Mouse (Mus musculus) liver, embryonic 13.5 days (tissue): ENCODE data around the gene Pitx2. TPM values are rescaled to one million over a fixed set of nuclear protein-coding genes. Genes with fewer than 3 reads are reported as not detected.

Experiments used
- ATAC-seq: fragments of 200-750 bp; cut with Nextera tagmentation; 2 replicates; pipeline ENCODE4 v1.8.0; 2017; ENCODE audit warnings: low read depth, mild to moderate bottlenecking, moderate number of reproducible peaks, moderate library complexity
- DNase-seq: peaks from one replicate; pipeline ENCODE4 v3.0.0; 2022
- H3K27ac ChIP-seq: fragments of 300-500 bp; sonication (generic); 2 replicates; pipeline ENCODE4 v1.5.1; 2015; ENCODE audit warnings: moderate library complexity, mild to moderate bottlenecking, inconsistent platforms
- H3K27me3 ChIP-seq: fragments of 300-500 bp; sonication (generic); 2 replicates; pipeline ENCODE4 v1.6.1; 2015; ENCODE audit warnings: mild to moderate bottlenecking, inconsistent platforms
- H3K36me3 ChIP-seq: fragments of 300-500 bp; sonication (generic); 2 replicates; pipeline ENCODE4 v1.6.1; 2015; ENCODE audit warnings: mild to moderate bottlenecking, inconsistent platforms
- H3K4me1 ChIP-seq: fragments of 300-500 bp; sonication (generic); replicated peaks from 2 replicates; pipeline ENCODE4 v1.6.1; 2015; ENCODE audit warnings: inconsistent platforms
- H3K4me2 ChIP-seq: fragments of 300-500 bp; sonication (generic); 2 replicates; pipeline ENCODE4 v1.6.1; 2015; ENCODE audit warnings: inconsistent platforms, mild to moderate bottlenecking, moderate library complexity
- H3K4me3 ChIP-seq: fragments of 300-500 bp; sonication (generic); replicated peaks from 2 replicates; pipeline ENCODE4 v1.5.1; 2015; ENCODE audit warnings: mild to moderate bottlenecking, inconsistent platforms
- H3K9ac ChIP-seq: fragments of 300-500 bp; sonication (generic); 2 replicates; pipeline ENCODE4 v1.6.1; 2015; ENCODE audit warnings: mild to moderate bottlenecking, inconsistent platforms
- H3K9me3 ChIP-seq: fragments of 300-500 bp; sonication (generic); replicated peaks from 2 replicates; pipeline ENCODE4 v1.6.1; 2016; ENCODE audit warnings: inconsistent platforms
- WGBS: fragments of 180-500 bp; shearing (Covaris S2); methylation state at CpG from one replicate; pipeline ENCODE4 v1.1.7; 2015; ENCODE audit not compliant: insufficient replicate concordance; 5-methylcytosine and 5-hydroxymethylcytosine counted together
- polyA plus RNA-seq: library from polyadenylated mRNA; unstranded; fragments of >200 nt; fragmentation: Nextera tagmentation; extraction: Ambion mirVana; gene quantifications from 2 replicates; pipeline ENCODE4 v1.2.1, GENCODE M21; 2015

Gene Pitx2
- polyA plus RNA-seq, 1 experiment from 2014 or later, result 3.0 TPM

DNA sequence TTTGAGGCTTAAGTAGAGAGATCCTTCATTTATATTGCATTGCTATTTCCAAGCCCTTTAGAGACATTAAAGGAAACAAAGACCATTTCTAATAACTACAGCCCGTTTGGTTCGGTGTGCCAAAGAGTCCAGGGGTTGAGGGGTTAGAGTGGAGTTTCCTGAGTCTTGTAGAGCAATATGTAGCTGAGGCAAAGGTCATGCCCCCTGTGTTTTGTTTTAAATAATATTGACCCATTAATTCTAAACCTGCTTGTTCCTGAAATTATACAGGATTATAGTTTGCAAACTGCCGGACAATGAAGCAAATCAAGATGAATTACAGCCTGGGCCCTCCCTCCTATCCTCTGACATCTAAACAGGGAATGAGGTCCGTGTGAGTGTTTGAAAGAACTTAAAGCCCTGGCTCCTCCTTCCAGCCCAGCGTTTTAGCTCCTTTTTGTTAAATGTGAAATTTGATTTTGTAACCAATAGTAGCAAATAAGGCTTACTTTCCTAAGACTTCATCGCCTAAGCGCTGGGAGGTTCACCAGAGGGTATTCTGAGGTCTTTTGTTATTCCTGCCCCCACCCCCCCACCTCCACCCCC lies 20.5 kb downstream of the Pitx2 start:
- Histone ChIP-seq H3K9ac (no peak overlapping the region), H3K27me3 (peaks cover 99% of the 10 kb centered on the region), H3K9me3 (no peaks in the 10 kb centered on the region), H3K4me3 (no peak overlapping the region), H3K36me3 (no peaks in the 10 kb centered on the region), H3K4me1 (no peaks in the 10 kb centered on the region), H3K4me2 (no peak overlapping the region), H3K27ac (no peak overlapping the region)
- 11% methylated on average over 7 of the region's 7 CpGs for WGBS
- DNase-seq (no peak), ATAC-seq (no peak)

DNA sequence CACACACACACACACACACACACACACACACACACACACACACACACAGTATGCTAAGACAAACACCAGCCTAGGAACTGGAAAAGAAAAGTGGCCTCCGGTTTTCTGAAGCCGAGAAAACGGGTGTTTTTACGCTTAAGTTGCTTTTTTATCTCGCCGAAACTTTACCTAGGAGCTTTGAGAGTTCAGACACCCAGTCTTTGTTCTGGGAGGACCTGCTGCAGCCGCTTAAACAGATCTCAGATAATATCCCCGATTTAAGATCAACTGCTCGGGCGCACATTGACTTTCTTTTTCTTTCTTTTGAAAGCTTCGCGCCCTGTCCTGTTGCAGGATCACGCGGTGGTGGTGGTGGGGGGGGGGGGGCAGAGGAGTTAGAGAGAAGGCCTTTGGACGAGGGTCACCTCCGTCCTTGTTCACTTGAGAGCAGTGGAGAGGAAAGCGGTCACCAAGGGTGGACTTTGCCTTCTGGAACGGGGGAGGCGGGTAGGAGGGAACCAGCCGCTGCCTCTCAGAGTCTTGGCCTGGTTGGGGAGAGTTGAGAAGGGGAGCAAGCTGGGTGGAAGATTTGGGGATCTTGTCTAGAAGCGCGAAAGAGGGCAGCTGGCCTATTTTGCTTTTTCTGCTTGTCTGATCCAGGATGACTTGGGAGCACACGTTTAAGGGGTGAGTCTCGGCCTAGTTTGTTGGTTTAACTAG lies 21.2 kb downstream of the Pitx2 start:
- H3K4me1 ChIP-seq, result no peaks in the 10 kb centered on the region
- 3% methylated on average over 24 of the region's 24 CpGs for WGBS
- no peak overlapping the region for H3K9ac ChIP-seq
- ATAC-seq (no peak), DNase-seq (no peak)
- H3K4me2 ChIP-seq, result 0 out of 2 replicates have a peak overlapping the region, but pooled peaks have one; percentile 14
- H3K9me3 ChIP-seq, result no peaks in the 10 kb centered on the region
- no peak overlapping the region for H3K27ac ChIP-seq
- peaks cover 99% of the 10 kb centered on the region for H3K27me3 ChIP-seq
- H3K36me3 ChIP-seq, result no peaks in the 10 kb centered on the region
- no peak overlapping the region for H3K4me3 ChIP-seq

DNA sequence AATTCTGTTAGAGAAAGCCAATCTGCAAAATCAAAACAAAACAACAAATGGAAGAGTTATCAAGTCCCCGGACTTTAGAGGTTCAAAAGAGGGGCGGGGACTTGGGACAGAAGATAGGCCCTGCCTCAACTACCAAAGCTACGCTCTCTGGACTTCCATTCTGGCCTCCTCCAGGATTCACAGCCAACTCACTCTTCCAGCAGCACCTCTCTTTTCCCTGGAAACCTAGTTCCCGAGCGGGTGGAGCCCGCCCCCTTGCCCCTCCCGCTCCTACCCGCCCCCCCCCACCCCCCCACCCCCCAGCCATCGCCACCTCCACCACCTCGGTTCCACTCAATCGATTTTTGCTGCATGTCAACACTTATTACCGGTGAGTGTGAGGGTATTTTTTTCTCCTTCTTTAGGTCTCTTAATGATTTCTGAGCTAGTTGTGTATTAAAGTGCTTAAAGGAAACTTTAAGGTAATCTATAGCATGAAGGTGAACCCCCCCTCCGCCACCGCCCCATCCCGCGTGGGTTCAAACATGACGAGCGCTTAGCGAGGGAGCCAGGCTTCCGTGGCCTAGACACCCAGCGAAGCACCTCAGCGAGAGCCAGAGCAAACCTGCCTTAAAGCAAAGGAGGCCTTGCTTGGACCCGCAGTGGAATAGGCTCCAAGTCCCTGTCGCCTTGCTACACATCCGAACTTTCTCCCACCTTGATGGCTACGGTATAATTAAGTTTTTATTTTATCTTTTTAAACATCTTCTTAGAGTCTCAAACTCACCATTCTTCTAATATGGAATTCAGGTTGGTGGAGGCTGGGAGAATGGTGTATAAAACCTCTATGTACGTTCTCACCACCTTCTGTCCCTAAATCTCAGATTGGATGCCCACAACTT lies 21.9 kb downstream of the Pitx2 start:
- H3K4me2 ChIP-seq, result no peak overlapping the region
- no peak overlapping the region for H3K27ac ChIP-seq
- peaks cover 99% of the 10 kb centered on the region for H3K27me3 ChIP-seq
- no peaks in the 10 kb centered on the region for H3K4me1 ChIP-seq
- H3K4me3 ChIP-seq, result no peak overlapping the region
- no peaks in the 10 kb centered on the region for H3K36me3 ChIP-seq
- no peaks in the 10 kb centered on the region for H3K9me3 ChIP-seq
- no peak overlapping the region for H3K9ac ChIP-seq
- DNase-seq (no peak), ATAC-seq (no peak)
- WGBS, result 7% methylated on average over 26 of the region's 27 CpGs

DNA sequence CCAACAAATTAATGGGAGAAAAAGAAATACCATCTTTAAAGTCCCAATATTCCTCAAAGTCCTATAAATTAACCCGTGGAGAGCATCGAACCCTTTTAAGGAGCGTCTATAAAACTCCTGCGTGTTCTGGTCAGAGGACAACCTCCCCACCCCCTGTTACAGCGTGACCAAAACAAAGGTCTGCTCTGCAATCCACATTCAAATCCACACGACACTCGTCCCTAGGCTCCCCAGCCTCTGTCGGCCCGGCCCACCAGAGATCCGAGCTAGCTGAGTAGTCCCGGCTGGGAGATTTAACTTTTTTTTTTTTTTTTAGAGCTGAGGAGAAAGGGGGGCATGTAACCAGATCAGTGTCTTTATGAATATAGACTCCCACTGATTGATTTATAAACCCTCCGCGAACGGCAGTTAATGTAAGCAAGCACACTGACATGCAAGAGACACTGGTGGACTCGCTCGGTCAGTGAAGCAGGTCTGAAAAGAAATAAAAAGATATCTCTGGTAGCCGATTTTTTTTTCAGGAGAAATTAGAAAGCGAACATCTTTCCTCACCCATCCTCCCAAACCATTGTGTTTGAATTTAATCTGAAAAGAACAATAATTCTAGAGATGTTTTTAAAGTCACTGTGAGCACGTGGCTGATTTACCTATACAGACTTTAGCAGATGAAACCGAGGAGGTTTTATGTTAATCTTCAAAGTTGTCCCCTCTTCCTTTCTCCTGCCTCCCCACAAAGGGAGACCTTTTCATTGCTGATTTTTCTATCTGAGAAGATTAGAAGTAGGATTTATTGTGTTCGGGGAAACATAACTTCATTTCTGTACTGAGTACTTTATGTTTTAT lies 23.0 kb downstream of the Pitx2 start:
- Histone ChIP-seq H3K27me3 (peaks cover 99% of the 10 kb centered on the region), H3K9ac (no peak overlapping the region), H3K36me3 (no peaks in the 10 kb centered on the region), H3K4me1 (no peaks in the 10 kb centered on the region), H3K4me2 (no peak overlapping the region), H3K4me3 (no peak overlapping the region), H3K27ac (no peak overlapping the region), H3K9me3 (no peaks in the 10 kb centered on the region)
- WGBS, result 4% methylated on average over 21 of the region's 21 CpGs
- ATAC-seq (no peak), DNase-seq (no peak)

DNA sequence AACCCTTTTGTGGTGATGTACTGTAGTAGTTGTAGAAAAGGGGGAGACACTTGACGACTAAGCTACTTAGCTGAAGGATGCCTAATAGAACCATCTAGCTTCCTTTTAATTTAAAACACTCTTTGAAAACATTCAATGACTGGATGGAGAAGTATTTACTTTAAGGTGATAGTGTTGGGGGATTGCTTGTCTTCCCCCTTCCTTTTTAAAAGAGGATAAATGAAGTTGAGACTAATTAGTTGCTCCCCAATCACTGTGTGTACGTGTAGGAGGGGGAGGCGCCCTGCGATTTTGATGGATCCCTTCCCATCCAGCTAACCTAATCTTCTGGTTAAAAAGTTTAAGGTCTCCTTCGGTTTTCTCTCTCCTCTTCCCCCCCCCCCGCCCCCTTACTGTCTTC lies 23.7 kb downstream of the Pitx2 start:
- ATAC-seq (no peak), DNase-seq (no peak)
- WGBS, result 4% methylated on average over 6 of the region's 6 CpGs
- H3K4me2 ChIP-seq, result no peak overlapping the region
- no peaks in the 10 kb centered on the region for H3K9me3 ChIP-seq
- H3K27me3 ChIP-seq, result peaks cover 99% of the 10 kb centered on the region
- no peak overlapping the region for H3K27ac ChIP-seq
- no peaks in the 10 kb centered on the region for H3K4me1 ChIP-seq
- H3K4me3 ChIP-seq, result no peak overlapping the region
- H3K9ac ChIP-seq, result no peak overlapping the region
- no peaks in the 10 kb centered on the region for H3K36me3 ChIP-seq

DNA sequence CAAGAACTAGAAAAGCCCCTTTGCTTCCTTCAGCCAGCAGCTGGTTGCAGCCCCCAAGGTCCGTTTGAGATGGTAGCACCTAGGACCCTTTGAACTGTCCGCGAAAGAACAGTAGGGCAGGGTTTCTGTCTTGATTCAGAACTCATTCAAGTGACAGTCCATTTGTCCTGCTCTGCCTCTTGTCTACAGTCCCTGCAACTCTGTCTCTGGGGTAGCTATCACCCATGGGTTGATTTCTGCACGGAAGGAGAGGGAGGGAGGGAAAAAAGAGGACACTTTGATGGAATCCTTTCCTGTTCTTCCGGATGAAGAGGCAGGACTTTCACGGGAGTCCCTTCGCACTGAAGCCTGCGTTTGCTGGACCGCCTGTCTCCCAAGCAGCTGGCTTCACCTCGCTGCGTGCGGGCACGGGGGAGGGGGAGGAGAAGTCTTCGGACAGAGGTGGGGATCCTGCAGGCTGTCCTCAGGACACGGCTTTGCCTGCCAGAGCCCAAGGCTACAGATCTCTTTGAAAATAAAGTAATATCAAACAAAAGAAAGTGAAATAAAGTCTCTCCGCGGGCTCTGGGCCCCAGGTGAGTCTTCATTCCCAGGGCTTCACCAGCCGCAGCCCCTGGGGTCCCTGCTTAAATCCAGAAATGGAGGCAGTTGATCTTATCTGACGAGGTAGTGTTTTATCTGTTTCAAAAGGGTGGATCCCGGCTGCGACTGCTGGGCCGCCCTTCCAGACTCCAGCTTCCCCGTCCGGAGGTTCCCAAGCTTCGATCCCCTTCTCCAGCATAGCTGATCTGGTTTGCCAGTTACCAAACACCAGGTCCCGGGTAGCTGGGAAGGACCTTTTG lies 24.5 kb downstream of the Pitx2 start:
- H3K9ac ChIP-seq, result no peak overlapping the region
- ATAC-seq, result no peak
- 3% methylated on average over 26 of the region's 26 CpGs for WGBS
- H3K27me3 ChIP-seq, result peaks cover 97% of the 10 kb centered on the region
- H3K36me3 ChIP-seq, result no peaks in the 10 kb centered on the region
- no peaks in the 10 kb centered on the region for H3K9me3 ChIP-seq
- 0 out of 2 replicates have a peak overlapping the region, but pooled peaks have one; percentile 12 for H3K4me2 ChIP-seq
- H3K4me3 ChIP-seq, result peak overlapping the region; percentile 15; the same call in 1 of the 2 replicates
- H3K27ac ChIP-seq, result no peak overlapping the region
- no peak for DNase-seq
- no peaks in the 10 kb centered on the region for H3K4me1 ChIP-seq

DNA sequence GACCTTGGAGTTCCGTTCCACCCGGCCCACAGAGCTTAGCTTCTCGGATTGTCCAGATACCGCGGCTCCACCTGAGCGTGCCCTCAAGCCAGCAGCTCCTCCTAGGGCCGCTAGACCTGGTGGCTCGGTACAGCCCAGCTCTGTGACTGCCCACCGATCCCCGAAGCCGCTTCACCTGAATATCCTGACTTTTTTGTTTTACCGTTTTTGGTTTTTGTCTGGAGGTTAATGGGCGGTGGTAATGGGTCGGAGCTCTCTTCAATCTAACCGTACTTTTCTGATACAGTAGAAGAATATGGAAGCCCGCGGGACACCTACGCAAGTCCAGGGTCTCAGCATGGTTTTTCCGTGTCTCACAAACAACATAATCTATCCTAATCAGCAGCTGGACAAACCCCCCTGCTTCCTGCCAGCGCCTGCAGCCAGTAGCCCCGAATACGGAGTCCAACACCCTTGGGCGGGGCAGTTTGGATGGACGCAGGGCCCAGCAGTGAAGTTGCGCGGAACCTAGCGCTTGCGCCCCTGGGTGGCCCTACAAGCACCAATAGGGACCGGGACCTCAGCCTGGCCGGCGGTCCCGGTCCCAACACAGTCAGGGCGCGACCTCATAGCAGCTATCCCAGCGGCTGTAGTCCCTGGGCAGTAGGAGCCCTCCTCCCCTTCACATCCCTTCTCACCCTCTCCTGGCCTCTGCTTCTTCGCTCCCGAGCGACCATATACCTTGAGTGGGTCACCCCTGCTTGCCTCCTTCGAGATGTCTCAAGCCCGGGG lies 25.3 kb downstream of the Pitx2 start:
- DNase-seq (no peak), ATAC-seq (no peak)
- WGBS, result 2% methylated on average over 40 of the region's 40 CpGs
- peaks cover 89% of the 10 kb centered on the region for H3K27me3 ChIP-seq
- H3K9ac ChIP-seq, result no peak overlapping the region
- H3K9me3 ChIP-seq, result no peaks in the 10 kb centered on the region
- H3K27ac ChIP-seq, result no peak overlapping the region
- H3K4me2 ChIP-seq, result 0 out of 2 replicates have a peak overlapping the region, but pooled peaks have one; percentile 12
- H3K4me3 ChIP-seq, result no peak overlapping the region
- no peaks in the 10 kb centered on the region for H3K36me3 ChIP-seq
- no peaks in the 10 kb centered on the region for H3K4me1 ChIP-seq

DNA sequence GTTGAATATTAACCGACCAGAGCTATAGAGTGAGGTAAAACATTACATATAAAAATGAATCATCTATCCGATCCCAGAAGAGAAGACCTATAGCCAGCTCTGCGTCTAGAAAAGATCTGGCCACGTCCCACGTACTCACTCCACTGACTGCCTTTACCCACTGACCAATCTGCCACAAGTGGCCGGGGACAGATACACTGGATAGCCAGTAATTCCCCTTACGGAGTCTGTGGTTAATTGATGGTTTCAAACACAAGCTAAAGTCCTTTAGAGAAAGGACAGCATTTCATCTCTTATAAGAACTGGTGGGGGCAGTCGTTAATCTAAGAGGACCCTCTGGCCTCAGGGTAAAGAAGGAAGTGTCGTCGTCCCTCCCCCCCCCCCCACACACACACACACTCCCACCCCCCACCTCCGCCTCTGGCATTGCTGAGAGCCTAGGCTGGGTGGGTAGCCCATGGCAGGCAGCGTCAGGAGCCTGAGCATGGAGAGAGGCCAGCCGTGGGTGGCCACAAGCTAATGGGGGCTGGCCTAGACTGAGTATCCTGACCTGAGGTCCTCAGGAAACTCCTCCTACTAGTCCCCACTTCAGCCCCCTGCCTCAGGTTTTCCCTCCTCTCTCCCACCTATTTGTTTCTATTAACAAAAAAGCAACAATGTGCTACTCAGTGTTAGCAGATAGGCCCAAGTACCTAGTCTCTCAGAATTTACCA lies 26.1 kb downstream of the Pitx2 start:
- no peaks in the 10 kb centered on the region for H3K4me1 ChIP-seq
- H3K36me3 ChIP-seq, result no peaks in the 10 kb centered on the region
- 1% methylated on average over 12 of the region's 13 CpGs for WGBS
- no peaks in the 10 kb centered on the region for H3K9me3 ChIP-seq
- no peak overlapping the region for H3K9ac ChIP-seq
- H3K4me2 ChIP-seq, result no peak overlapping the region
- H3K27me3 ChIP-seq, result peaks cover 82% of the 10 kb centered on the region
- H3K27ac ChIP-seq, result no peak overlapping the region
- no peak overlapping the region for H3K4me3 ChIP-seq
- DNase-seq, result no peak
- ATAC-seq, result no peak

DNA sequence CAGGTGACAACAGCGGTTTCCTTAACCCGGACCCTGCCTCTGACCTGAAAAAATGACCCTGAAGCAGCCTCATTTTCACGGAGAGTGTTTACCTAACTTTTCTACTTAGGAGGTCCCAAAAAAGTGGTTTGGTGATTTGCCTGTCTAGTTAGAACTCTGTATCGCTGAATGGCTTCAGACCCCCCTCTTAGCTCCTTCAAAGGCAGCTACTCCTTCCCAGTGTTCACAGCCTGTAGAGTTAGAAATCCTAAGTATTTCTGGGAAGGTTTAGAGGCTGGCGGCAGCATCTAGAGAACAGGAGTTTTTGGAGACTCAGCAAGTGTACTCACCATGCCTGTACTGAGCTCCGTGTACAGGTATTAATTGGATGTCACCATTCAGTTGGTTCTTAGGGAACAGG lies 27.0 kb downstream of the Pitx2 start:
- Histone ChIP-seq H3K36me3 (no peaks in the 10 kb centered on the region), H3K9me3 (no peaks in the 10 kb centered on the region), H3K27ac (no peak overlapping the region), H3K4me3 (no peak overlapping the region), H3K4me1 (no peaks in the 10 kb centered on the region), H3K27me3 (peaks cover 72% of the 10 kb centered on the region), H3K9ac (no peak overlapping the region), H3K4me2 (no peak overlapping the region)
- 3% methylated on average over 6 of the region's 6 CpGs for WGBS
- ATAC-seq (no peak), DNase-seq (no peak)
